In genomic region chr3:85666736-85667135, GRCm38 (mm10) we compare ENCODE assay signal across 21 mouse cellular contexts.
DNase-seq lines count a peak whose midpoint lies in the region; ATAC-seq and TF ChIP-seq lines count a peak whose summit lies in the region.
"Had no signal": no experiment of that assay in that cellular context is flagged by ENCODE, and none has a peak within 500 bp of the region (broad histone marks: within the 10 kb centered on the region; RNA-seq: fewer than 3 reads in every experiment).

No protein-coding gene starts in this region.

- TF ChIP-seq POLR2A in brain, embryonic 14.5 days (IDR thresholded peaks at IDR 0.05; ENCODE audit: borderline replicate concordance, extremely low read depth, insufficient read depth, insufficient read length, poor library complexity, severe bottlenecking): no peak

- no peak overlapping the region for H3K4me2 ChIP-seq in forebrain, embryonic 14.5 days (ENCODE audit: low read length)
- H3K4me2 ChIP-seq in midbrain, postnatal 0 days (ENCODE audit: low read depth, low read length, poor library complexity, severe bottlenecking): no peak overlapping the region
- H3K4me2 ChIP-seq: hindbrain, embryonic 13.5 days; kidney, embryonic 15.5 days; limb, embryonic 15.5 days; lung, embryonic 15.5 days; midbrain, embryonic 12.5 days had no signal

- peak; percentile 18 for DNase-seq in forebrain, embryonic 14.5 days (ENCODE audit: low spot score)
- DNase-seq in forebrain, embryonic 10.5 days (ENCODE audit: extremely low spot score, low spot score): no peak
- no peak for DNase-seq in heart, embryonic 10.5 days (ENCODE audit: low spot score)
- DNase-seq in heart, postnatal 4 days: no peak
- DNase-seq in layer of hippocampus, adult 2 months (ENCODE audit: low spot score in 2 of 2): no peak
- DNase-seq in layer of hippocampus, postnatal 36 days: no peak
- peak; percentile 49 for DNase-seq in brain, embryonic 14.5 days (ENCODE audit: low read depth)
- no peak for DNase-seq in midbrain, postnatal 0 days (ENCODE audit: low spot score)
- DNase-seq: adrenal gland, postnatal 10 days; cerebellum, adult 2 months; cerebellum, postnatal 25 days; left cerebral cortex, postnatal 4 days; retina, postnatal 1 day; right cerebral cortex, postnatal 25 days; spleen, adult 18-20 months had no signal

- no peak overlapping the region for H3K27ac ChIP-seq in forebrain, embryonic 14.5 days (ENCODE audit: low read depth, low read length)
- no peak overlapping the region for H3K27ac ChIP-seq in forebrain, embryonic 10.5 days
- H3K27ac ChIP-seq in heart, embryonic 10.5 days: peak overlapping the region; percentile 42; the same call in 1 of the 2 replicates
- peak overlapping the region; percentile 91 for H3K27ac ChIP-seq in layer of hippocampus, adult 2 months
- no peak overlapping the region for H3K27ac ChIP-seq in midbrain, postnatal 0 days (ENCODE audit: low read depth, low read length)
- H3K27ac ChIP-seq: hindbrain, embryonic 13.5 days; kidney, embryonic 15.5 days; limb, embryonic 15.5 days; liver, embryonic 14.5 days; lung, embryonic 15.5 days; midbrain, embryonic 12.5 days had no signal

- WGBS in forebrain, embryonic 14.5 days: 77% methylated on average over 12 of the region's 12 CpGs
- WGBS in forebrain, embryonic 10.5 days: 91% methylated on average over 12 of the region's 12 CpGs
- WGBS in heart, embryonic 10.5 days: 55% methylated on average over 12 of the region's 12 CpGs
- WGBS in midbrain, postnatal 0 days: 79% methylated on average over 12 of the region's 12 CpGs

- TF ChIP-seq CTCF in layer of hippocampus, adult 2 months (conservative IDR thresholded peaks at IDR 0.05): no peak
- TF ChIP-seq CTCF in brain, embryonic 14.5 days (IDR thresholded peaks at IDR 0.05; ENCODE audit: borderline replicate concordance, extremely low read depth, insufficient read depth, insufficient read length): no peak
- no peak for TF ChIP-seq CTCF in midbrain, postnatal 0 days (IDR thresholded peaks at IDR 0.05)

- no peaks in the 10 kb centered on the region for H3K27me3 ChIP-seq in forebrain, embryonic 14.5 days (replicated peaks; ENCODE audit: control insufficient read depth, insufficient read depth, low read length)
- H3K27me3 ChIP-seq in forebrain, embryonic 10.5 days (ENCODE audit: poor library complexity, severe bottlenecking): no peaks in the 10 kb centered on the region
- no peaks in the 10 kb centered on the region; the same call in 1 of the 2 replicates for H3K27me3 ChIP-seq in heart, embryonic 10.5 days (ENCODE audit: insufficient read depth, poor library complexity, severe bottlenecking)
- H3K27me3 ChIP-seq in midbrain, postnatal 0 days (ENCODE audit: insufficient read depth, low read length): no peaks in the 10 kb centered on the region
- H3K27me3 ChIP-seq: hindbrain, embryonic 13.5 days; kidney, embryonic 15.5 days; limb, embryonic 15.5 days; lung, embryonic 15.5 days; midbrain, embryonic 12.5 days had no signal

- no peak for ATAC-seq in forebrain, embryonic 14.5 days
- ATAC-seq in midbrain, postnatal 0 days (ENCODE audit: low FRiP score): no peak

- no peak overlapping the region for H3K9ac ChIP-seq in forebrain, embryonic 14.5 days (ENCODE audit: low read length)
- no peak overlapping the region for H3K9ac ChIP-seq in midbrain, postnatal 0 days (replicated peaks; ENCODE audit: low read length, poor library complexity, severe bottlenecking)
- H3K9ac ChIP-seq: hindbrain, embryonic 13.5 days; kidney, embryonic 15.5 days; limb, embryonic 15.5 days; liver, embryonic 14.5 days; lung, embryonic 15.5 days; midbrain, embryonic 12.5 days had no signal

- H3K4me1 ChIP-seq in forebrain, embryonic 14.5 days (ENCODE audit: control insufficient read depth, insufficient read depth, low read length): peaks cover 2% of the 10 kb centered on the region; the same call in 1 of the 2 replicates
- no peaks in the 10 kb centered on the region for H3K4me1 ChIP-seq in forebrain, embryonic 10.5 days
- H3K4me1 ChIP-seq in heart, embryonic 10.5 days: peaks cover 46% of the 10 kb centered on the region
- H3K4me1 ChIP-seq in midbrain, postnatal 0 days (ENCODE audit: insufficient read depth, low read length): peaks cover 2% of the 10 kb centered on the region; the same call in 1 of the 2 replicates
- H3K4me1 ChIP-seq: hindbrain, embryonic 13.5 days; limb, embryonic 15.5 days; lung, embryonic 15.5 days; midbrain, embryonic 12.5 days had no signal

- no peak overlapping the region for H3K4me3 ChIP-seq in forebrain, embryonic 14.5 days (ENCODE audit: low read depth, low read length)
- H3K4me3 ChIP-seq in forebrain, embryonic 10.5 days: no peak overlapping the region
- H3K4me3 ChIP-seq in heart, embryonic 10.5 days: no peak overlapping the region
- no peak overlapping the region for H3K4me3 ChIP-seq in layer of hippocampus, adult 2 months
- H3K4me3 ChIP-seq in midbrain, postnatal 0 days (ENCODE audit: low read depth, low read length): no peak overlapping the region
- H3K4me3 ChIP-seq: hindbrain, embryonic 13.5 days; kidney, embryonic 15.5 days; limb, embryonic 15.5 days; lung, embryonic 15.5 days; midbrain, embryonic 12.5 days had no signal

- no peaks in the 10 kb centered on the region for H3K9me3 ChIP-seq in forebrain, embryonic 14.5 days (replicated peaks; ENCODE audit: control insufficient read depth, low read length)
- no peaks in the 10 kb centered on the region for H3K9me3 ChIP-seq in forebrain, embryonic 10.5 days
- H3K9me3 ChIP-seq in heart, embryonic 10.5 days: no peaks in the 10 kb centered on the region
- no peaks in the 10 kb centered on the region for H3K9me3 ChIP-seq in midbrain, postnatal 0 days (ENCODE audit: low read length)
- H3K9me3 ChIP-seq: hindbrain, embryonic 13.5 days; kidney, embryonic 15.5 days; limb, embryonic 15.5 days; lung, embryonic 15.5 days; midbrain, embryonic 12.5 days had no signal

- no peaks in the 10 kb centered on the region for H3K36me3 ChIP-seq in forebrain, embryonic 14.5 days (ENCODE audit: control insufficient read depth, insufficient read depth, low read length)
- H3K36me3 ChIP-seq in forebrain, embryonic 10.5 days (replicated peaks): no peaks in the 10 kb centered on the region
- no peaks in the 10 kb centered on the region for H3K36me3 ChIP-seq in heart, embryonic 10.5 days
- no peaks in the 10 kb centered on the region for H3K36me3 ChIP-seq in midbrain, postnatal 0 days (ENCODE audit: insufficient read depth, low read length)
- H3K36me3 ChIP-seq: hindbrain, embryonic 13.5 days; kidney, embryonic 15.5 days; limb, embryonic 15.5 days; lung, embryonic 15.5 days; midbrain, embryonic 12.5 days had no signal

Comparison
In these comparisons a context has a peak if more than half of its experiments do, and no peak if none do; other contexts are left out.
1. DNase-seq: peak in forebrain, embryonic 14.5 days (single experiment) and brain, embryonic 14.5 days (single experiment); none in forebrain, embryonic 10.5 days (single experiment), heart, embryonic 10.5 days (single experiment), heart, postnatal 4 days (single experiment), layer of hippocampus, adult 2 months (0 of 2), layer of hippocampus, postnatal 36 days (0 of 2) and midbrain, postnatal 0 days (single experiment).
2. H3K27ac ChIP-seq: peak in heart, embryonic 10.5 days (single experiment) and layer of hippocampus, adult 2 months (single experiment); none in forebrain, embryonic 14.5 days (single experiment), forebrain, embryonic 10.5 days (single experiment) and midbrain, postnatal 0 days (single experiment).